In genomic region chr5:135494183-135494910, GRCm38 (mm10) we compare ENCODE assay signal across 9 mouse cellular contexts. TPM values are rescaled to one million over a fixed set of nuclear protein-coding genes. Genes with fewer than 3 reads are reported as not detected.
DNase-seq lines count a peak whose midpoint lies in the region; ATAC-seq and TF ChIP-seq lines count a peak whose summit lies in the region.
"Had no signal": no experiment of that assay in that cellular context is flagged by ENCODE, and none has a peak within 500 bp of the region (broad histone marks: within the 10 kb centered on the region; RNA-seq: fewer than 3 reads in every experiment).

No protein-coding gene starts in this region.

- no peak overlapping the region for H3K4me3 ChIP-seq in liver, embryonic 12.5 days
- H3K4me3 ChIP-seq in liver, embryonic 11.5 days (ENCODE audit: low read depth, low read length), result no peak overlapping the region
- H3K4me3 ChIP-seq in embryonic facial prominence, embryonic 10.5 days, result no peak overlapping the region
- no peak overlapping the region for H3K4me3 ChIP-seq in liver, embryonic 14.5 days (ENCODE audit: insufficient read depth in 1 of 2, low read depth in 2 of 2, low read length in 2 of 2)
- H3K4me3 ChIP-seq: heart, embryonic 13.5 days had no signal

- H3K36me3 ChIP-seq in liver, embryonic 12.5 days, result no peaks in the 10 kb centered on the region
- H3K36me3 ChIP-seq in liver, embryonic 11.5 days (ENCODE audit: control insufficient read depth, insufficient read depth, low read length), result no peaks in the 10 kb centered on the region
- H3K36me3 ChIP-seq in embryonic facial prominence, embryonic 10.5 days (replicated peaks), result no peaks in the 10 kb centered on the region
- H3K36me3 ChIP-seq in liver, embryonic 14.5 days (replicated peaks; ENCODE audit: control insufficient read depth, insufficient read depth, low read depth), result no peaks in the 10 kb centered on the region
- H3K36me3 ChIP-seq: heart, embryonic 13.5 days had no signal

- intact Hi-C loops in left cerebral cortex, postnatal 36 days (cut with DNase I), result loop anchor here (2.0 to 5.0 kb wide), 2 partner anchors 42 to 94 kb away; no protein-coding TSS in a partner anchor

- 68% methylated on average over 13 of the region's 13 CpGs for WGBS in liver, embryonic 12.5 days (ENCODE audit: insufficient replicate concordance)
- WGBS in liver, embryonic 11.5 days, result 78% methylated on average over 13 of the region's 13 CpGs
- 86% methylated on average over 13 of the region's 13 CpGs for WGBS in embryonic facial prominence, embryonic 10.5 days
- WGBS in liver, embryonic 14.5 days (ENCODE audit: insufficient replicate concordance), result 65% methylated on average over 13 of the region's 13 CpGs

- DNase-seq in adrenal gland, postnatal 14 days, result peak; percentile 47
- no peak for DNase-seq in adrenal gland, adult 18-20 months (ENCODE audit: low spot score in 2 of 2)
- DNase-seq in liver, embryonic 11.5 days (ENCODE audit: low spot score), result no peak
- peak; percentile 40 for DNase-seq in embryonic facial prominence, embryonic 10.5 days (ENCODE audit: low spot score)
- DNase-seq in liver, embryonic 14.5 days (ENCODE audit: low read depth in 3 of 3, low spot score in 3 of 3), result no peak
- DNase-seq in ovary, postnatal 14 days (ENCODE audit: low spot score), result no peak
- no peak for DNase-seq in left cerebral cortex, postnatal 36 days (ENCODE audit: low spot score in 2 of 2)

- peak; percentile 64 for TF ChIP-seq CTCF in liver, embryonic 14.5 days (IDR thresholded peaks at IDR 0.05; ENCODE audit: low read depth)

- no peak overlapping the region for H3K9ac ChIP-seq in liver, embryonic 12.5 days
- no peak overlapping the region for H3K9ac ChIP-seq in liver, embryonic 11.5 days (ENCODE audit: low read depth, low read length)
- no peak overlapping the region for H3K9ac ChIP-seq in liver, embryonic 14.5 days (replicated peaks)
- H3K9ac ChIP-seq: heart, embryonic 13.5 days had no signal

- no peak overlapping the region for H3K27ac ChIP-seq in liver, embryonic 12.5 days
- H3K27ac ChIP-seq in liver, embryonic 11.5 days (ENCODE audit: low read depth, low read length), result no peak overlapping the region
- H3K27ac ChIP-seq in embryonic facial prominence, embryonic 10.5 days (replicated peaks), result no peak overlapping the region
- no peak overlapping the region for H3K27ac ChIP-seq in liver, embryonic 14.5 days
- H3K27ac ChIP-seq: heart, embryonic 13.5 days had no signal

- 0 out of 2 replicates have a peak, but pooled peaks have one; percentile 46 for ATAC-seq in liver, embryonic 12.5 days
- ATAC-seq in liver, embryonic 11.5 days (replicated peaks; ENCODE audit: low FRiP score), result no peak
- ATAC-seq in liver, embryonic 14.5 days (ENCODE audit: insufficient read depth), result no peak

- 0 out of 2 replicates have a peak, but pooled peaks cover 4% of the 10 kb centered on the region for H3K4me1 ChIP-seq in liver, embryonic 12.5 days
- peaks cover 6% of the 10 kb centered on the region for H3K4me1 ChIP-seq in liver, embryonic 11.5 days (replicated peaks; ENCODE audit: control insufficient read depth, insufficient read depth, low read length)
- H3K4me1 ChIP-seq in embryonic facial prominence, embryonic 10.5 days, result peaks cover 24% of the 10 kb centered on the region
- H3K4me1 ChIP-seq in liver, embryonic 14.5 days (replicated peaks; ENCODE audit: control insufficient read depth in 2 of 2, insufficient read depth in 2 of 2, low read length in 1 of 2), result no peaks in the 10 kb centered on the region

- no peak for TF ChIP-seq EP300 in liver, embryonic 14.5 days (IDR thresholded peaks at IDR 0.05; ENCODE audit: low read depth)

- H3K9me3 ChIP-seq in liver, embryonic 12.5 days (replicated peaks), result no peaks in the 10 kb centered on the region
- no peaks in the 10 kb centered on the region for H3K9me3 ChIP-seq in liver, embryonic 11.5 days (ENCODE audit: control insufficient read depth, low read length)
- H3K9me3 ChIP-seq in embryonic facial prominence, embryonic 10.5 days, result no peaks in the 10 kb centered on the region
- H3K9me3 ChIP-seq in liver, embryonic 14.5 days (ENCODE audit: control insufficient read depth, low read length), result no peaks in the 10 kb centered on the region
- H3K9me3 ChIP-seq: heart, embryonic 13.5 days had no signal

- H3K4me2 ChIP-seq in liver, embryonic 12.5 days, result no peak overlapping the region
- no peak overlapping the region for H3K4me2 ChIP-seq in liver, embryonic 11.5 days
- H3K4me2 ChIP-seq in liver, embryonic 14.5 days (ENCODE audit: low read depth), result no peak overlapping the region
- H3K4me2 ChIP-seq: heart, embryonic 13.5 days had no signal

- peaks cover 16% of the 10 kb centered on the region for H3K27me3 ChIP-seq in liver, embryonic 12.5 days (replicated peaks)
- peaks cover 12% of the 10 kb centered on the region for H3K27me3 ChIP-seq in liver, embryonic 11.5 days (replicated peaks; ENCODE audit: control insufficient read depth, insufficient read depth, low read length)
- no peaks in the 10 kb centered on the region for H3K27me3 ChIP-seq in embryonic facial prominence, embryonic 10.5 days (replicated peaks; ENCODE audit: low read depth, poor library complexity, severe bottlenecking)
- peaks cover 5% of the 10 kb centered on the region; the same call in 1 of the 2 replicates for H3K27me3 ChIP-seq in liver, embryonic 14.5 days (ENCODE audit: control insufficient read depth, insufficient read depth, low read length)
- H3K27me3 ChIP-seq: heart, embryonic 13.5 days had no signal

RNA-seq across cellular contexts. Expression of gene Hip1, which starts 50.6 kb away (rescaled TPM):
- 31.1 and 38.5 TPM in 2 replicates for total RNA-seq in adrenal gland, postnatal 14 days (2021)
- total RNA-seq in adrenal gland, adult 18-20 months (2021), result 10 to 100 TPM; 19.7 to 24.4 TPM
- 8.0 and 8.1 TPM in 2 replicates for polyA plus RNA-seq in liver, embryonic 12.5 days (2016; fragmentation: Nextera tagmentation; extraction: Ambion mirVana)
- 16.3 and 17.5 TPM in 2 replicates for polyA plus RNA-seq in liver, embryonic 11.5 days (2014; fragmentation: Nextera tagmentation; extraction: Ambion mirVana)
- 64.6 and 66.1 TPM in 2 replicates for polyA plus RNA-seq in embryonic facial prominence, embryonic 10.5 days (2016; fragmentation: Nextera tagmentation; extraction: Ambion mirVana)
- polyA plus RNA-seq in liver, embryonic 14.5 days (2012; rRNA removed), result 1.5 and 2.2 TPM in 2 replicates
- 2.8 and 2.9 TPM in 2 replicates for polyA plus RNA-seq in liver, embryonic 14.5 days (2014; fragmentation: Nextera tagmentation; extraction: Ambion mirVana)
- 10 to 100 TPM; 44.6 to 61.3 TPM for total RNA-seq in left cerebral cortex, postnatal 36 days (2021)

Comparison
In these comparisons a context has a peak if more than half of its experiments do, and no peak if none do; other contexts are left out.
1. DNase-seq: peak in adrenal gland, postnatal 14 days (single experiment) and embryonic facial prominence, embryonic 10.5 days (single experiment); none in adrenal gland, adult 18-20 months (0 of 2), liver, embryonic 11.5 days (single experiment), liver, embryonic 14.5 days (0 of 3), ovary, postnatal 14 days (single experiment) and left cerebral cortex, postnatal 36 days (0 of 2).